Mouse (Mus musculus) spleen, postnatal 10 days (tissue): ENCODE measurements around the gene Duox2.
"Not testable (repeated sequence)": the region's sequence is repeated elsewhere in the genome, so short reads cannot be mapped to it uniquely, and the experiment has no call there.

Source experiments
- DNase-seq, 2 experiments: peaks; one replicate each; pipeline ENCODE4 v3.0.0; 2021 to 2022; ENCODE audit warnings: low spot score in 2 of 2

Gene Duox2

GRCm38 (mm10) chr2:122298096-122298499 is at the start of gene Duox2:
Gene Duox2 (minus strand): TSS chr2:122298449.
- DNase-seq = no peak

- DNase-seq = no peak
These were observed 49.0 kb upstream of the Duox2 start for GRCm38 (mm10) chr2:122347257-122347656.

- not testable (repeated sequence) for DNase-seq
These were observed 47.9 kb upstream of the Duox2 start for GRCm38 (mm10) chr2:122346164-122346563.

GRCm38 (mm10) chr2:122345106-122345893 is 47.1 kb upstream of the Duox2 start:
- DNase-seq = no peak

- no peak for DNase-seq
These were observed 39.0 kb upstream of the Duox2 start for GRCm38 (mm10) chr2:122337291-122337690.

- peak in 1 of 2 experiments; percentile 59 for DNase-seq
These were observed 35.9 kb upstream of the Duox2 start for GRCm38 (mm10) chr2:122334170-122334569.

GRCm38 (mm10) chr2:122332222-122332621 is 34.0 kb upstream of the Duox2 start:
- no peak for DNase-seq

- not testable (repeated sequence) for DNase-seq
These were observed 32.1 kb upstream of the Duox2 start for GRCm38 (mm10) chr2:122330317-122330716.

GRCm38 (mm10) chr2:122327986-122328385 is 29.7 kb upstream of the Duox2 start:
- no peak for DNase-seq

GRCm38 (mm10) chr2:122325361-122325760 is 27.1 kb upstream of the Duox2 start:
- no peak for DNase-seq

- DNase-seq = no peak
These were observed 26.3 kb upstream of the Duox2 start for GRCm38 (mm10) chr2:122324586-122324985.

- no peak for DNase-seq
These were observed 25.7 kb upstream of the Duox2 start for GRCm38 (mm10) chr2:122323960-122324359.

GRCm38 (mm10) chr2:122317384-122317783 is 19.1 kb upstream of the Duox2 start:
- no peak for DNase-seq

GRCm38 (mm10) chr2:122315372-122315771 is 17.1 kb upstream of the Duox2 start, which contains the start of gene Duox1:
Gene Duox1 (plus strand): TSS chr2:122315672.
- no peak for DNase-seq

- no peak for DNase-seq
These were observed 15.3 kb upstream of the Duox2 start, which contains the start of gene Duoxa1 for GRCm38 (mm10) chr2:122313536-122313935. Gene Duoxa1 (minus strand): TSS chr2:122313730.

- DNase-seq = peak; percentile 54 to 81
These were observed 14.6 kb upstream of the Duox2 start for GRCm38 (mm10) chr2:122312722-122313417.

- no peak for DNase-seq
These were observed 13.3 kb upstream of the Duox2 start for GRCm38 (mm10) chr2:122311561-122311960.

- no peak for DNase-seq
These were observed 11.4 kb upstream of the Duox2 start for GRCm38 (mm10) chr2:122309647-122310046.

GRCm38 (mm10) chr2:122306184-122306583 is 7.9 kb upstream of the Duox2 start:
- DNase-seq = no peak

GRCm38 (mm10) chr2:122305097-122305892 is 7.0 kb upstream of the Duox2 start:
- no peak for DNase-seq

- DNase-seq = no peak
These were observed 6.3 kb upstream of the Duox2 start for GRCm38 (mm10) chr2:122304544-122304943.
